Mouse (Mus musculus) forebrain, embryonic 15.5 days (tissue): Measurements from ENCODE around the gene Hspa1b. TPM values are rescaled to one million over a fixed set of nuclear protein-coding genes. Genes with fewer than 3 reads are reported as not detected.
A peak's percentile ranks its signal among the peaks of the same experiment; 100 is the strongest.
"Not testable (repeated sequence)": the region's sequence is repeated elsewhere in the genome, so short reads cannot be mapped to it uniquely, and the experiment has no call there.

Experiments used
- ATAC-seq: fragments of 200-750 bp; cut with Nextera tagmentation; replicated peaks from 2 replicates; pipeline ENCODE4 v1.8.0; 2017; ENCODE audit warnings: mild to moderate bottlenecking, moderate TSS enrichment, moderate library complexity
- H3K27ac ChIP-seq: fragments of 300-500 bp; sonication (generic); replicated peaks from 2 replicates; pipeline ENCODE4 v1.5.1; 2015; ENCODE audit warnings: mild to moderate bottlenecking, inconsistent platforms
- H3K27me3 ChIP-seq: fragments of 300-500 bp; sonication (generic); 2 replicates; pipeline ENCODE4 v1.6.1; 2015; ENCODE audit warnings: inconsistent platforms
- H3K36me3 ChIP-seq: fragments of 300-500 bp; sonication (generic); 2 replicates; pipeline ENCODE4 v1.6.1; 2015; ENCODE audit warnings: mild to moderate bottlenecking, inconsistent platforms
- H3K4me1 ChIP-seq: fragments of 300-500 bp; sonication (generic); 2 replicates; pipeline ENCODE4 v1.6.1; 2015; ENCODE audit warnings: inconsistent platforms
- H3K4me2 ChIP-seq: fragments of 300-500 bp; sonication (generic); replicated peaks from 2 replicates; pipeline ENCODE4 v1.6.1; 2015; ENCODE audit warnings: mild to moderate bottlenecking, inconsistent platforms
- H3K4me3 ChIP-seq: fragments of 300-500 bp; sonication (generic); 2 replicates; pipeline ENCODE4 v1.5.1; 2015; ENCODE audit warnings: mild to moderate bottlenecking, inconsistent platforms
- H3K9ac ChIP-seq: fragments of 300-500 bp; sonication (generic); replicated peaks from 2 replicates; pipeline ENCODE4 v1.6.1; 2015; ENCODE audit warnings: mild to moderate bottlenecking, inconsistent platforms
- H3K9me3 ChIP-seq: fragments of 300-500 bp; sonication (generic); 2 replicates; pipeline ENCODE4 v1.6.1; 2016; ENCODE audit warnings: inconsistent platforms
- WGBS: fragments of 180-500 bp; shearing (Covaris S2); methylation state at CpG from one replicate; pipeline ENCODE4 v1.1.7; 2015; ENCODE audit warnings: mixed read lengths; 5-methylcytosine and 5-hydroxymethylcytosine counted together
- polyA plus RNA-seq: library from polyadenylated mRNA; unstranded; fragments of >200 nt; fragmentation: Nextera tagmentation; extraction: Ambion mirVana; gene quantifications from 2 replicates; pipeline ENCODE4 v1.2.1, GENCODE M21; 2015

Gene Hspa1b
- polyA plus RNA-seq, 1 experiment from 2014 or later = 0.17 TPM

GRCm38 (mm10) chr17:34959881-34960515 lies 960 bp upstream of the Hspa1b start:
- no peak overlapping the region for H3K27ac ChIP-seq
- peak overlapping the region; percentile 28; the same call in 1 of the 2 replicates for H3K9ac ChIP-seq
- 13% methylated on average over 12 of the region's 12 CpGs for WGBS
- no peaks in the 10 kb centered on the region for H3K9me3 ChIP-seq
- H3K36me3 ChIP-seq = no peaks in the 10 kb centered on the region
- peaks cover 7% of the 10 kb centered on the region; the same call in 1 of the 2 replicates for H3K4me1 ChIP-seq
- no peak for ATAC-seq
- peak overlapping the region; percentile 82 for H3K4me2 ChIP-seq
- peaks cover 23% of the 10 kb centered on the region for H3K27me3 ChIP-seq
- H3K4me3 ChIP-seq = peak overlapping the region; percentile 44

GRCm38 (mm10) chr17:34958734-34959129 lies 306 bp downstream of the Hspa1b start:
- peak overlapping the region; percentile 82 for H3K4me2 ChIP-seq
- H3K9ac ChIP-seq = peak overlapping the region; percentile 37; the same call in 1 of the 2 replicates
- ATAC-seq, H3K36me3 ChIP-seq, H3K9me3 ChIP-seq, H3K4me1 ChIP-seq, H3K27ac ChIP-seq: not testable (repeated sequence)
- H3K4me3 ChIP-seq = peak overlapping the region; percentile 44
- under 1% methylated on average over 32 of the region's 47 CpGs for WGBS
- H3K27me3 ChIP-seq = peaks cover 27% of the 10 kb centered on the region

- WGBS = 32% methylated on average over 28 of the region's 40 CpGs
- H3K9me3 ChIP-seq, H3K9ac ChIP-seq, H3K4me1 ChIP-seq, ATAC-seq, H3K27ac ChIP-seq, H3K4me3 ChIP-seq, H3K4me2 ChIP-seq, H3K36me3 ChIP-seq: not testable (repeated sequence)
- H3K27me3 ChIP-seq = peaks cover 25% of the 10 kb centered on the region
Observed at GRCm38 (mm10) chr17:34957966-34958365, 1.1 kb downstream of the Hspa1b start.

- 19% methylated on average over 36 of the region's 40 CpGs for WGBS
- H3K36me3 ChIP-seq, ATAC-seq, H3K9ac ChIP-seq, H3K4me1 ChIP-seq, H3K4me3 ChIP-seq, H3K27ac ChIP-seq, H3K9me3 ChIP-seq, H3K4me2 ChIP-seq: not testable (repeated sequence)
- peaks cover 23% of the 10 kb centered on the region for H3K27me3 ChIP-seq
Observed at GRCm38 (mm10) chr17:34957291-34957690, 1.7 kb downstream of the Hspa1b start.

- no peak for ATAC-seq
- no peaks in the 10 kb centered on the region for H3K36me3 ChIP-seq
- H3K27ac ChIP-seq = no peak overlapping the region
- WGBS = 43% methylated on average over 1 of the region's 1 CpGs
- H3K4me1 ChIP-seq = peaks cover 7% of the 10 kb centered on the region
- no peak overlapping the region for H3K9ac ChIP-seq
- H3K27me3 ChIP-seq = peaks cover 23% of the 10 kb centered on the region
- H3K4me3 ChIP-seq = no peak overlapping the region
- H3K4me2 ChIP-seq = no peak overlapping the region
- no peaks in the 10 kb centered on the region for H3K9me3 ChIP-seq
Observed at GRCm38 (mm10) chr17:34956340-34956739, 2.7 kb downstream of the Hspa1b start.

- 84% methylated on average over 3 of the region's 3 CpGs for WGBS
- no peak overlapping the region for H3K4me3 ChIP-seq
Observed at GRCm38 (mm10) chr17:34955884-34956283, 3.2 kb downstream of the Hspa1b start.

GRCm38 (mm10) chr17:34954831-34955230 lies 4.2 kb downstream of the Hspa1b start:
- Histone ChIP-seq H3K9me3 (no peaks in the 10 kb centered on the region), H3K27ac (no peak overlapping the region), H3K27me3 (peaks cover 16% of the 10 kb centered on the region), H3K36me3 (peaks cover 9% of the 10 kb centered on the region), H3K4me3 (no peak overlapping the region), H3K9ac (no peak overlapping the region), H3K4me2 (no peak overlapping the region), H3K4me1 (peaks cover 21% of the 10 kb centered on the region)
- ATAC-seq = no peak
- WGBS = 77% methylated on average over 4 of the region's 4 CpGs

More at GRCm38 (mm10) chr17:34955884-34956283, 3.2 kb downstream of the Hspa1b start:
- H3K27ac ChIP-seq = no peak overlapping the region
- no peaks in the 10 kb centered on the region for H3K9me3 ChIP-seq
- ATAC-seq = no peak
- H3K36me3 ChIP-seq = no peaks in the 10 kb centered on the region
- H3K27me3 ChIP-seq = peaks cover 23% of the 10 kb centered on the region
- peaks cover 12% of the 10 kb centered on the region for H3K4me1 ChIP-seq
- H3K9ac ChIP-seq = no peak overlapping the region
- no peak overlapping the region for H3K4me2 ChIP-seq

GRCm38 (mm10) chr17:34953904-34954303 lies 5.1 kb downstream of the Hspa1b start:
- peaks cover 15% of the 10 kb centered on the region for H3K36me3 ChIP-seq
- WGBS = 82% methylated on average over 4 of the region's 4 CpGs

GRCm38 (mm10) chr17:34953258-34953657 lies 5.8 kb downstream of the Hspa1b start:
- no peak overlapping the region for H3K4me3 ChIP-seq
- H3K9ac ChIP-seq = no peak overlapping the region
- 88% methylated on average over 3 of the region's 3 CpGs for WGBS
- peaks cover 15% of the 10 kb centered on the region for H3K36me3 ChIP-seq
- no peaks in the 10 kb centered on the region for H3K9me3 ChIP-seq
- no peak overlapping the region for H3K4me2 ChIP-seq
- peaks cover 20% of the 10 kb centered on the region for H3K4me1 ChIP-seq
- no peak for ATAC-seq
- peak overlapping the region; percentile 89; the same call in 1 of the 2 replicates for H3K27ac ChIP-seq
- H3K27me3 ChIP-seq = peaks cover 16% of the 10 kb centered on the region

More at GRCm38 (mm10) chr17:34953904-34954303, 5.1 kb downstream of the Hspa1b start:
- Histone ChIP-seq H3K27me3 (peaks cover 16% of the 10 kb centered on the region), H3K4me2 (no peak overlapping the region), H3K9ac (no peak overlapping the region), H3K27ac (no peak overlapping the region), H3K4me3 (no peak overlapping the region), H3K4me1 (peaks cover 20% of the 10 kb centered on the region), H3K9me3 (no peaks in the 10 kb centered on the region)
- ATAC-seq = no peak

- H3K9ac ChIP-seq = peak overlapping the region; percentile 96
- peaks cover 20% of the 10 kb centered on the region for H3K4me1 ChIP-seq
- peak overlapping the region; percentile 89 for H3K27ac ChIP-seq
- WGBS = 1% methylated on average over 23 of the region's 23 CpGs
- H3K4me2 ChIP-seq = peak overlapping the region; percentile 91
- peak overlapping the region; percentile 84 for H3K4me3 ChIP-seq
- peaks cover 15% of the 10 kb centered on the region for H3K36me3 ChIP-seq
- H3K27me3 ChIP-seq = peaks cover 16% of the 10 kb centered on the region
- peak; percentile 83 for ATAC-seq
- no peaks in the 10 kb centered on the region for H3K9me3 ChIP-seq
Observed at GRCm38 (mm10) chr17:34952378-34953040, 6.5 kb downstream of the Hspa1b start.

GRCm38 (mm10) chr17:34951636-34952377 lies 7.2 kb downstream of the Hspa1b start:
- ATAC-seq = peak; percentile 63
- H3K9me3 ChIP-seq = no peaks in the 10 kb centered on the region

More at GRCm38 (mm10) chr17:34951636-34952377, 7.2 kb downstream of the Hspa1b start:
- Histone ChIP-seq H3K36me3 (peaks cover 15% of the 10 kb centered on the region), H3K27ac (peak overlapping the region; percentile 89), H3K4me1 (peaks cover 20% of the 10 kb centered on the region), H3K27me3 (peaks cover 16% of the 10 kb centered on the region), H3K4me3 (peak overlapping the region; percentile 84), H3K4me2 (peak overlapping the region; percentile 91), H3K9ac (peak overlapping the region; percentile 96)
- WGBS = under 1% methylated on average over 29 of the region's 29 CpGs
